Mouse (Mus musculus): ENCODE measurements at regions not wholly inside any gene's neighbourhood (a gene's known extent, or its start where the extent isn't known, plus 50 kb on each side); places are given as distances from the start of the nearest gene placed in this dataset.

DNA sequence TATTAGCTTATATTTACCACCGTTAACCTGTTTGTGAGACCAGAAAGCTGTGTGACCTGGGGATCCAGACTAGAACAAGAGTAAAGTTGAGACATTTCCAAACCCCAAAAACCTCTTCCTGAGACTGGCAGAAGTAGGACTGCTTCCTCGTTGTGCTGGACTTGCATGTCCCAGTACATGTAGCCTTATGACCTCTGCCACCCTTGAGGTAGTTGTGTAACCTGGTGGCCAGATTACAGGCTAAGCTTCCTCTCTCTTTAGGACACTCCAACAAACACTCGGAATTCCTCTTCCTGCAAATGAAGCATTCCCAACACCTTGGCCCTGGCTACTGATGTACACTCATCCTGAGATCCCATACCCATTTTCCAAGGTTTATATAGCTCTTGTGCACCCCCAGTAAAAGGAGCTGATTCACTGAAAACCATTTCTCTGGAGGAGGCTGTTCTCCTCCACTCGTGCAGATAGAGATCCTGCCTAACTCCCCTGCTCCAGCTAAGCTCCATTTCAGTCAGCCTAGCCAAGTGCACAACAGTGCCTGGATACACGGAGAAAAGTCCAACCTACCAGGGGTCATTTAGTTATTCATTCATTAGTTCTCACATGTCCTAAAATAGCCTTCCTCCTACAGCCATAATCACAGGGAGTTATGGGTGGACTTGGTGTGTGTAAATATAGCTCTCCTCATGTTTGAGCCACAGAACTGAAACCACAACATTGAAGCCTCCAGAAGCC is 289.4 kb downstream of the Pmp22 start:
- TF ChIP-seq CTCF (IDR thresholded peaks at IDR 0.05; ENCODE audit: control insufficient read depth, insufficient read depth, low read length), result no peak
- TF ChIP-seq POLR2A (IDR thresholded peaks at IDR 0.05; ENCODE audit: borderline replicate concordance, control insufficient read depth, low read depth, low read length), result no peak

Data from bone marrow, adult 2 months (tissue).